ENCODE assay signal across 8 mouse cellular contexts in the genomic region with DNA sequence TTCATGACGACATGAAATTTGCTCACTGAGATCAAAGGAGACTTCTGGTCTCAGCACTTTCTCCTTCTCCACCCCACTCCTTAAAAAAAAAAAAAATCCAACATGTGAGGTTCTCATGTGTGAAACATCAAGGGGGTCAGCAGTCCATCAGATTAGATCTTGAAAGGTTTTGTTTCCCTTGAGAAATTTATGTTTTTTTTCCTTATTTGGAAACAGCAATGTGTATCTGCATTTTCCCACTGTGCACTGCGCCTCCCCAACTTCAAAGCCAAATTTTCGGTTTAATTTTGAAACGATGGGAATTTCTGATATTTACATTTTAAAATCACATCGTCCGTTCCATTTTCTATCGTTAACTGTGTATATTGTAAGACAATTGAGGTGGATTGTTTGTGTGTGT. TPM values are rescaled to one million over a fixed set of nuclear protein-coding genes. Genes with fewer than 3 reads are reported as not detected.
A peak's percentile ranks its signal among the peaks of the same experiment; 100 is the strongest.
DNase-seq lines count a peak whose midpoint lies in the region; ATAC-seq and TF ChIP-seq lines count a peak whose summit lies in the region.

No protein-coding gene starts in this region.

- TF ChIP-seq POLR2A in heart, adult 2 months (IDR thresholded peaks at IDR 0.05; ENCODE audit: insufficient read depth, low read depth, low read length), result no peak
- TF ChIP-seq POLR2A in ES-Bruce4 (IDR thresholded peaks at IDR 0.05; ENCODE audit: insufficient read depth, low read length), result no peak

- peak overlapping the region; percentile 72; the same call in 1 of the 2 replicates for H3K4me3 ChIP-seq in heart, adult 2 months
- H3K4me3 ChIP-seq in ES-Bruce4 (ENCODE audit: low read depth, low read length), result no peak overlapping the region
- H3K4me3 ChIP-seq in forebrain, embryonic 16.5 days (replicated peaks; ENCODE audit: low read length), result peak overlapping the region; percentile 89
- peak overlapping the region; percentile 98 for H3K4me3 ChIP-seq in liver, embryonic 15.5 days (replicated peaks)

- DNase-seq in heart, adult 2 months, result no peak
- no peak for DNase-seq in heart, postnatal 25 days (ENCODE audit: low spot score)
- DNase-seq in adrenal gland, postnatal 14 days, result no peak
- DNase-seq in layer of hippocampus, adult 9-11 months, result no peak
- no peak for DNase-seq in adrenal gland, adult 2 months

- H3K36me3 ChIP-seq in heart, adult 2 months (ENCODE audit: control insufficient read depth, insufficient read depth, low read length), result no peaks in the 10 kb centered on the region
- no peaks in the 10 kb centered on the region for H3K36me3 ChIP-seq in ES-Bruce4 (ENCODE audit: control insufficient read depth, insufficient read depth, low read length, poor library complexity, severe bottlenecking)
- no peaks in the 10 kb centered on the region for H3K36me3 ChIP-seq in forebrain, embryonic 16.5 days (ENCODE audit: control insufficient read depth, insufficient read depth)
- no peaks in the 10 kb centered on the region for H3K36me3 ChIP-seq in liver, embryonic 15.5 days (replicated peaks)

- H3K4me2 ChIP-seq in forebrain, embryonic 16.5 days (ENCODE audit: low read length), result peak overlapping the region; percentile 41
- peak overlapping the region; percentile 87 for H3K4me2 ChIP-seq in liver, embryonic 15.5 days

- 6% methylated on average over 7 of the region's 7 CpGs for WGBS in heart, adult 2 months
- WGBS in forebrain, embryonic 16.5 days, result 4% methylated on average over 7 of the region's 7 CpGs
- 6% methylated on average over 7 of the region's 7 CpGs for WGBS in liver, embryonic 15.5 days (ENCODE audit: insufficient replicate concordance)

- no peaks in the 10 kb centered on the region for H3K9me3 ChIP-seq in ES-Bruce4 (replicated peaks; ENCODE audit: control insufficient read depth, insufficient read depth, low read length, poor library complexity, severe bottlenecking)
- no peaks in the 10 kb centered on the region for H3K9me3 ChIP-seq in forebrain, embryonic 16.5 days (ENCODE audit: control insufficient read depth, low read length)
- H3K9me3 ChIP-seq in liver, embryonic 15.5 days (replicated peaks), result no peaks in the 10 kb centered on the region

- H3K27ac ChIP-seq in heart, adult 2 months, result peak overlapping the region; percentile 81
- peak overlapping the region; percentile 52 for H3K27ac ChIP-seq in ES-Bruce4 (ENCODE audit: insufficient read depth, low read length)
- H3K27ac ChIP-seq in forebrain, embryonic 16.5 days (ENCODE audit: low read length), result peak overlapping the region; percentile 99
- H3K27ac ChIP-seq in liver, embryonic 15.5 days (replicated peaks), result peak overlapping the region; percentile 89; the same call in 1 of the 2 replicates

- no peak for ATAC-seq in forebrain, embryonic 16.5 days
- ATAC-seq in liver, embryonic 15.5 days (ENCODE audit: insufficient read depth), result no peak

- no peaks in the 10 kb centered on the region for H3K27me3 ChIP-seq in heart, adult 2 months (ENCODE audit: control insufficient read depth, insufficient read depth, low read length)
- no peaks in the 10 kb centered on the region for H3K27me3 ChIP-seq in ES-Bruce4 (ENCODE audit: control insufficient read depth, insufficient read depth, low read length, poor library complexity, severe bottlenecking)
- no peaks in the 10 kb centered on the region for H3K27me3 ChIP-seq in forebrain, embryonic 16.5 days (replicated peaks; ENCODE audit: control insufficient read depth, insufficient read depth, low read length)
- 0 out of 2 replicates have a peak, but pooled peaks cover 4% of the 10 kb centered on the region for H3K27me3 ChIP-seq in liver, embryonic 15.5 days

- H3K4me1 ChIP-seq in heart, adult 2 months (ENCODE audit: control insufficient read depth, insufficient read depth, low read length), result peaks cover 3% of the 10 kb centered on the region
- no peaks in the 10 kb centered on the region for H3K4me1 ChIP-seq in ES-Bruce4 (ENCODE audit: control insufficient read depth, insufficient read depth, low read length)
- no peaks in the 10 kb centered on the region; the same call in 1 of the 2 replicates for H3K4me1 ChIP-seq in forebrain, embryonic 16.5 days (replicated peaks; ENCODE audit: control insufficient read depth, insufficient read depth, low read length)
- H3K4me1 ChIP-seq in liver, embryonic 15.5 days (replicated peaks), result peaks cover 18% of the 10 kb centered on the region

- no peak overlapping the region for H3K9ac ChIP-seq in heart, adult 2 months (ENCODE audit: low read depth, low read length)
- peak overlapping the region; percentile 29 for H3K9ac ChIP-seq in ES-Bruce4 (ENCODE audit: low read depth, poor library complexity, severe bottlenecking)
- H3K9ac ChIP-seq in forebrain, embryonic 16.5 days (replicated peaks; ENCODE audit: low read depth, low read length), result peak overlapping the region; percentile 62
- H3K9ac ChIP-seq in liver, embryonic 15.5 days, result peak overlapping the region; percentile 92

- H3K79me2 ChIP-seq in heart, adult 2 months (replicated peaks; ENCODE audit: control insufficient read depth, insufficient read depth, low read length), result no peaks in the 10 kb centered on the region; the same call in 1 of the 2 replicates

- TF ChIP-seq EP300 in heart, adult 2 months (IDR thresholded peaks at IDR 0.05; ENCODE audit: insufficient read depth, low read depth, low read length), result no peak
- TF ChIP-seq EP300 in ES-Bruce4 (IDR thresholded peaks at IDR 0.05; ENCODE audit: insufficient read depth, low read depth, low read length), result no peak

- no peak for TF ChIP-seq CTCF in heart, adult 2 months (IDR thresholded peaks at IDR 0.05)
- TF ChIP-seq CTCF in ES-Bruce4 (IDR thresholded peaks at IDR 0.05; ENCODE audit: low read depth, low read length), result no peak

- intact Hi-C loops in heart, adult 2 months (cut with DNase I), result loop anchor here (5.0 to 10.0 kb wide), 2 partner anchors 494 to 632 kb away; a partner anchor contains a TSS
- intact Hi-C loops in heart, postnatal 25 days (cut with DNase I), result loop anchor here (5.0 kb wide), 2 partner anchors 582 to 632 kb away; no protein-coding TSS in a partner anchor

RNA-seq across cellular contexts. Expression of a gene that starts 1.0 kb away (rescaled TPM):
- total RNA-seq in heart, adult 2 months (2021), result 10 to 100 TPM; 47.4 to 52.0 TPM
- polyA plus RNA-seq in heart, adult 2 months (2012; rRNA removed), result 19.4 and 41.4 TPM in 2 replicates
- 10 to 100 TPM; 57.3 to 60.3 TPM for total RNA-seq in heart, postnatal 25 days (2021)
- polyA plus RNA-seq in ES-Bruce4 (2011; ENCODE audit: insufficient read depth, insufficient read length, low read depth, missing spikeins), result 32.8 and 38.1 TPM in 2 replicates
- polyA plus RNA-seq in forebrain, embryonic 16.5 days (2015; fragmentation: Nextera tagmentation; extraction: Ambion mirVana), result 38.0 TPM in 2 replicates
- 8.2 and 8.3 TPM in 2 replicates for polyA plus RNA-seq in liver, embryonic 15.5 days (2015; fragmentation: Nextera tagmentation; extraction: Ambion mirVana)
- total RNA-seq in adrenal gland, postnatal 14 days (2021), result 72.4 and 72.6 TPM in 2 replicates
- total RNA-seq in adrenal gland, adult 2 months (2021), result 10 to 100 TPM; 57.8 to 75.6 TPM
- polyA plus RNA-seq in adrenal gland, adult 2 months (2012; rRNA removed), result 14.1 and 15.7 TPM in 2 replicates

RNA-seq across cellular contexts. Expression of a gene that starts 9.9 kb away (rescaled TPM):
- total RNA-seq in heart, adult 2 months (2021), result 10 to 100 TPM; 16.0 to 16.2 TPM
- polyA plus RNA-seq in heart, adult 2 months (2012; rRNA removed), result 13.4 and 15.1 TPM in 2 replicates
- total RNA-seq in heart, postnatal 25 days (2021), result 10 to 100 TPM; 15.1 to 16.1 TPM
- 71.2 and 76.3 TPM in 2 replicates for polyA plus RNA-seq in ES-Bruce4 (2011; ENCODE audit: insufficient read depth, insufficient read length, low read depth, missing spikeins)
- 72.6 and 79.0 TPM in 2 replicates for polyA plus RNA-seq in forebrain, embryonic 16.5 days (2015; fragmentation: Nextera tagmentation; extraction: Ambion mirVana)
- 25.1 TPM in 2 replicates for polyA plus RNA-seq in liver, embryonic 15.5 days (2015; fragmentation: Nextera tagmentation; extraction: Ambion mirVana)
- total RNA-seq in adrenal gland, postnatal 14 days (2021), result 16.4 and 22.4 TPM in 2 replicates
- total RNA-seq in adrenal gland, adult 2 months (2021), result 10 to 100 TPM; 19.6 to 21.7 TPM
- polyA plus RNA-seq in adrenal gland, adult 2 months (2012; rRNA removed), result 16.9 and 18.1 TPM in 2 replicates
